Mouse (Mus musculus) mouse trophoblast stem cell (cell line): ENCODE measurements around the gene Uaca.

ENCODE experiments used
- in situ Hi-C, 2 experiments: fragments of 300-500 bp; cut with MseI, MboI; formaldehyde crosslinking; loops; 2 replicates in 1 of 2; 3 replicates in 1 of 2; pipeline ENCODE4 v1.15.1; 2025

Gene Uaca

GRCm38 (mm10) chr9:60878051-60878557 is 83.8 kb downstream of the Uaca start:
- in situ Hi-C loops: no loop called here

GRCm38 (mm10) chr9:60878630-60879029 is 84.3 kb downstream of the Uaca start:
- in situ Hi-C loops: no loop called here

GRCm38 (mm10) chr9:60885148-60885547 is 90.8 kb downstream of the Uaca start:
- in situ Hi-C loops: no loop called here

- in situ Hi-C loops: no loop called here
These were observed 92.4 kb downstream of the Uaca start for GRCm38 (mm10) chr9:60886431-60887371.

GRCm38 (mm10) chr9:60887389-60887811 is 93.1 kb downstream of the Uaca start:
- in situ Hi-C loops: no loop called here

GRCm38 (mm10) chr9:60893511-60893910 is 99.2 kb downstream of the Uaca start:
- in situ Hi-C loops: no loop called here

GRCm38 (mm10) chr9:60895486-60896110 is 101.3 kb downstream of the Uaca start:
- in situ Hi-C loops: no loop called here

GRCm38 (mm10) chr9:60898291-60899020 is 104.1 kb downstream of the Uaca start:
- in situ Hi-C loops: no loop called here

- in situ Hi-C loops: no loop called here
These were observed 104.9 kb downstream of the Uaca start for GRCm38 (mm10) chr9:60899201-60899600.

- in situ Hi-C loops: no loop called here
These were observed 105.6 kb downstream of the Uaca start for GRCm38 (mm10) chr9:60899797-60900459.

GRCm38 (mm10) chr9:60912266-60912665 is 117.9 kb downstream of the Uaca start:
- in situ Hi-C loops: no loop called here

GRCm38 (mm10) chr9:60913626-60914025 is 119.3 kb downstream of the Uaca start:
- in situ Hi-C loops: no loop called here

- in situ Hi-C loops: no loop called here
These were observed 125.8 kb downstream of the Uaca start for GRCm38 (mm10) chr9:60919936-60920672.

GRCm38 (mm10) chr9:60920673-60921062 is 126.3 kb downstream of the Uaca start:
- in situ Hi-C loops: no loop called here

GRCm38 (mm10) chr9:60921287-60921686 is 126.9 kb downstream of the Uaca start:
- in situ Hi-C loops: no loop called here

GRCm38 (mm10) chr9:60921831-60922230 is 127.5 kb downstream of the Uaca start:
- in situ Hi-C loops: no loop called here

GRCm38 (mm10) chr9:60926301-60926700 is 132.0 kb downstream of the Uaca start:
- in situ Hi-C loops: no loop called here

- in situ Hi-C loops: no loop called here
These were observed 135.1 kb downstream of the Uaca start for GRCm38 (mm10) chr9:60929290-60929983.
